Mouse (Mus musculus) right cerebral cortex, adult 18-20 months (tissue): ENCODE data around the gene Rnf145.
"Not testable (repeated sequence)": the region's sequence is repeated elsewhere in the genome, so short reads cannot be mapped to it uniquely, and the experiment has no call there.

Source experiments
- DNase-seq: peaks from one replicate; pipeline ENCODE4 v3.0.0; 2022; ENCODE audit warnings: mixed read lengths

Rnf145 gene

DNA sequence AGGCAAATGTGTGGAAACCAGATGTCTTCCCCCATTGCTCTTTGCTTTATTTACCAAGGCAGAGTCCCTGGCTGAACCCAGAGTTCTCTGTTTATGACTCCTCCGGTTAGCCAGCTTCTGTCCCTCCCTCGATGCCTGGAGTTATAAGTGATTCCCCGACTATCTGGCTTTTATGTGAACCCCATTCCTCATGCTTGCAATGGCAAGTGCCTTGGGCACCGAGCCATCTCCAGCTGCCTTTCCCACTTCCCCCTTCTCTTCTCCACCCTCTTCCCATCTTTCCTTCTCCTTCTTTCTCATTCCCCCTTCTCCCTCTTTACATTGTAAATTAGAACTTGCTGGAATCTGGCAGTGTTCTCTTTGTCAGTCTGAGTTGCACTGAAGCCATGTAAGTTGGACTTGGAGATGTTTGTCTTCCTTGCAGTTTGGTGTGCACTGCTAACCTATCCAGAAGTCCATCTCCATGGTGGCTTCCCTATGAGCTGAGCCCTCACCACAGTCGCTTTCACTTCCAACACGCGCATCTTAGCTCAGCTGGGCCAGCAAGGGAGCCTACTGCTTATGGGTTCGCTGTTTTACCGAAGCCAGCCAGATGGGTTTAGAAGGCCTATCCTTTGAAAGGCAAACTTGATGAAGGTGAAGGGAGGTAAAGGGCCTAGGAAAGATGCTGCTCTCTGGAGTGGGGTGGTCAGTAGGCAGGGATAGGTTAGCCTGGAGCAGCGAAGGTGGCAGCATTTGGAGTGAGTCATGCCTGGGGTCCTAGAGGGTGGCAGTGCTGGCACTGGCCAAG, 19.9 kb downstream of the Rnf145 start:
- no peak for DNase-seq

DNA sequence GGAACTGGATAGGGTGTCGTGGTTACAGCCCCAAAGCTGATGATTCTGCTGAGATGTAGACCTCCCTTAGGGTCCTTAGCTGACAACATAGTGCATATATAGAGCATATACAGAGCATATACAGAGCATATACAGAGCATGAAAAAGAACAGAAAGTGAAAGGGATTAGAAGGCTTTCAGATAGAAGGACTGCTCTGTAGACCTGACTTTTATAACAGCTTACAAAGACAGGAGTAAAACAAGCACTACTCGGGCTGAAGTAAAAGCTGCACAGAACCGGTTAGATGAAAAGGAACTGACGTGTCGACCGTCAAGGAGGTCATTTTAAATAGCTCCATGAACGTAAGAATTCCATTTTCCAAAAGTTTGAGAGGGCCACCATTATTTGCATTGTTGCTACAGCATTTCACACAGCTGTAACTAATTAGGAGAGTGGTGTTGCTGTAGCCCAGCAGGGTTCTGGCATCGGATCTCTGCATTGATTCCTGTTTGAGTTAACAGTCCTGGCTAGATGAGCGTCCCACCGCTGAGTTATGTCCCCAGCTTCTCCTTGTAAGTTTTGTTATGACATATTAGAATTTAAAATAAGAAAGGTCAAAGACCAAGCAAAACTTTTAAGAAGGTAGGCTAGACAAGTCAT, 20.6 kb downstream of the Rnf145 start:
- no peak for DNase-seq

DNA sequence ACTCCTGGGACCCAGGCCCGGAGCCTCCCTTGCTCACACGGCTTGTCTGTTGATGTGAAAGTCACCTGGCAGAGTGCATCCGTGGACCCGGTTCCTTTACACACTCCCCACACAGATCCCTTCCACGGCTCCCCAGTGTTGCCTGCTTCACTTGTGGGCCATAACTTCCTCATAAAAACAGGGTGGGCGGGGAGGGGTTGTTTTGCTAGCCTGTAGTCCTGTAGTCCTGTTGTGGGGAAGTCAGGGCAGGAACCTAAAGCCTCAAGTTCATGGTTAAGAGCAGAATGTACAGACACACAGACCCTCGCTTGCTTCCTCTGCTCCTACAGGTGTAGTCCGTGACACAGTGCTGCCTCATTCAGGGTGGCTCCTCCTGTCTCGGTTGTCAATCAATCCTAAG, 21.5 kb downstream of the Rnf145 start:
- no peak for DNase-seq

DNA sequence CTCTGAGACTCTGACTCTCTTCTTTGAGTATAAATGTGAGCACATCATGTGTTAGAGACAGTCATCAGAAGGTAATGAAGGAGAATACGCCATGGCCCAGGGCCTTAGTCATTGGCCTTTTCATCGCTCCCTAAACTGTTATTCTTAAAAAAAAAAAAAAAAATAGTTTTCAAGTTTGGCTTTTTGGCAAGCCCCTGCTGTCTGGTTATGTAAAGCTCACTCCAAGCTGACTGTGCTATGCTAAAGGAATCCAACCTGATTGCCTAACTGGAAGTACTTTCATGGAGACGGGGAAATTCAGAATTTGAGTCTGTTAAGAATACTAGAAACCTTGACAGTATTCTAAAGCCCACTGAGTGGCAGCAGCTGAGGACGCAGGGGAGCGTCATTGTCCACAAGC, 22.5 kb downstream of the Rnf145 start:
- no peak for DNase-seq

DNA sequence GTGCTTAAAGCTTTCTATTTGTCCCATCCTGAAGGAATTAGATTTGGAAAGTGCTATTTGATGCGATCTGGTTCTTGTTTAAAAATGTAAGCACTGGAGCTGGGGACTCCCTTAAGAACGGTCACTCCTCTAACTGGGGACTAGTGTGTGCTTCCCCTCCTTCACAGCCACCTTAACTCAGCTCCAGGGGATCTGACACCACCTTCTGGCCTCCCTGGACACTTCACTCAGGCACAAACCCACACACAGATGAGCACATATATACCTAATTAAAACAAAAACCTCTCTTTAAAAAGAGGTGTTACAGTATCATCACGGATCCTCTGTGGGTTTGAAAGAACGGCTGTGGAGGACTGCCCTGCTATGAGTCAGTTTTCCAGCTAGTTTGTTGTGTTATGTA, 23.0 kb downstream of the Rnf145 start:
- DNase-seq = no peak

DNA sequence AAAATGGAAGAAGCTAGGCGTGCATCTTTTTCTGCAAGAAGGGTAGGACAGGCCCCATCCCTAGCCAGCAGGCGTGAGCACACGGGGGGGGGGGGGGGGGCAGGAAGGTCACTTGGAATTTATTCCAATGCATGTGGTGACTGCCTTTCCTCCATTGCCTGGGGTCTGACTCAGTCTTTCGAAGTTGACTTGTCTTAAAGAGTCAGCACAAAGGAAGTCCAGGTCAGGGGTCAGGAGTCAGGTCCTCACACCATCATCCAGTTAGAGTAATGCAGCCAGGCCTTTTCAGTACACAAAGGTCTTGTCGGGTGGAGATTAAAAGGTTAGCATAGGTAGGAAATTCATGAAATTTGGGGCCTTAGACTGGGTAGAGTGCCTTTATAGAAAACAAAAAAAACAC, 24.8 kb downstream of the Rnf145 start:
- DNase-seq = no peak

DNA sequence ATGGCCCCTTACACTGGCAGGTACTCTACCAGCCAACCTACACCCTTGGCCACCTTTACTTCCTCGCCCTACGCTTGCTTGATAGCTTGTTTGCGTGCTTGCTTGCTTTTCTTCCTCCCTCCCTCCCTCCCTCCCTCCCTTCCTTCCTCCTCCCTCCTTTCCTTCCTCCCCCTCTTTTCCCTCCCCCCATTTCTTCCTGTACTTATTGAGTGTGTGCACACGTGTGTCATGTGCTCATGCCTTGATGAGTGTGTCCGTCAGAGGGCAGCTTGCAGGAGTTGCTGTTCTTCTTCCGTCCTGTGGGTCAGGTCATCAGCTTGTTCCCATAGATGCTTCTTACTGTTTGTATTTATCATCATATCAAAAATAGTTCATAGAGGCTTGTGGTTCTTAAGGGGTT, 25.2 kb downstream of the Rnf145 start:
- DNase-seq = no peak

DNA sequence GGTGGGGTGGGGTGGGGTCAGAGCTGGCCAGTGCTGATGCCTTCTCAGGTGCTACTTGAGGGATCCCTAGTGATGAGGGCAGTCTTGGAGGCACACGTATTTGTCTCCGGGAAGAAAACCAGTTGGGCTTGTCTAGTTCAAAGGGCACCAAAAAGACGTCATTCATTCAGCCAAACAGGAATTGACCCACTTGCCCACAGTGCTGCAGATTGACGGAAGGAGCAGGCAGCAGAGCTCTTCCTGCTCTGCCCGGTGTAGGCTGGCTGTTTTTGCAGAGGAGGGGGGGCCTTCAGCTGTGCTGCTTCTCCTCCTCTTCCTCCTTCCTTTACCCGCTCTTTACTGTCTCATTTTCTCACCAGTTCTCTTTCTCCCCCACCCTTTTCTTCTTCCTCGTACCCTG, 26.4 kb downstream of the Rnf145 start:
- no peak for DNase-seq

DNA sequence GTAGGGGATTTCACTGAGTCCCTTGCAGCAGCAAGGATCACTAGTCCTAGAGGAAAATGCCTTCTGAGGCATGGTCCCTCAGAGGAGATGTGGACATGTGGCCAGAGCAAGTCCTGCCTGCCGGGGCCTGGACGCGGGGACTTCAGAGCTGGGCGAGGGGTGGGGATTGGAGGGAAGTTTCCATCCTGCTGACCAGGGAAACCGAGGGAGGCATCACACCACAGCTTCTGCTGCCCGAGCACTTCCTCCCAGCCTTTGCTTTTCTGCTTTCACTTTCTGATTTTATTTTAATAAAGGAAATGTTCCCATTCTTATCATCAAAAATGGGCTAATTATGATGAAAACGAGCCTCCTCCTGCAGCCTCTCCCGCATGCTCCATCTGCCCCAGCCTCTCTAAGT, 27.5 kb downstream of the Rnf145 start:
- DNase-seq = no peak

DNA sequence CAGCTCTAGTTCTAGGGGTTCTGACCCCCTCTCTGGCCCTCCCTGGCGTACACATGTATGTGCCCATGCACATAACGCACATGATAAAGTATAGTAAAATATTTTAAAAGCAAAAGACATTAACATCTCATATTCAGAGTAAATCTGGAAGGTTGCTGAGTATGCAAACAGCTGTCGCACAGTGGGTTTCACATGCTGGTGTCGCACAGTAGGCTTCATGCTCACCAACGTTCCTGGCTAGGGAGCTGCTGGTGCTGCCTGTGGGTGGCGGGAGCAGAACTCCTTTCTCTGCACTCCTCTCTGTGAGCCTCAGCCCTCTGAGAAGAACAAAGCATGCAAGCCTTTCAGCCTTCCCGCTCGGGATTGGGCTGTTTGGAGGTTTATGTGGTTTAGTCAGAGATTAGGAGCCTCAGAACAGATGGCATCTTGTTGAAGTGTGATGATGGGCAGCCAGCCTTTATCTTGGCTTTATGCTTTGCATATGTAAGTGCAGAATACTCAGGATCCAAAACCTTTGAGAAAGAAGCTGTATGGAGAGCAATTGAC, 29.0 kb downstream of the Rnf145 start:
- DNase-seq = peak; percentile 68

DNA sequence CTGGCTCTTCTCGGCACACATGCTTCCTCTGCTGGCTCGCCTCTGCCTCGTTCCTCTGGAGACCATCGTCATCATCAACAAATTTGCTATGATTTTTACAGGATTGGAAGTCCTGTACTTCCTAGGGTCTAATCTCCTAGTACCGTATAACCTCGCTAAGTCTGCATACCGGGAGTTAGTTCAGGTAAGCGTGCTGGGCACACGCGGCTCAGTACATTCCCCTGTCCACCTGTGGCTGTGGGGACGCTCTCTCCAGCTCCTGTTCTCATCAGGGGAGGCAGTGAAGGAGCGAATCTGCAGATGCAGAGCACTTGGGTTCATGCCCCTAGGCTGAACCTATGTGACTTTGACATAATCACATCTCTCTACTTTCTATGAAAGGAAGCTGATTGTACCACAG, 30.1 kb downstream of the Rnf145 start:
- DNase-seq = no peak

DNA sequence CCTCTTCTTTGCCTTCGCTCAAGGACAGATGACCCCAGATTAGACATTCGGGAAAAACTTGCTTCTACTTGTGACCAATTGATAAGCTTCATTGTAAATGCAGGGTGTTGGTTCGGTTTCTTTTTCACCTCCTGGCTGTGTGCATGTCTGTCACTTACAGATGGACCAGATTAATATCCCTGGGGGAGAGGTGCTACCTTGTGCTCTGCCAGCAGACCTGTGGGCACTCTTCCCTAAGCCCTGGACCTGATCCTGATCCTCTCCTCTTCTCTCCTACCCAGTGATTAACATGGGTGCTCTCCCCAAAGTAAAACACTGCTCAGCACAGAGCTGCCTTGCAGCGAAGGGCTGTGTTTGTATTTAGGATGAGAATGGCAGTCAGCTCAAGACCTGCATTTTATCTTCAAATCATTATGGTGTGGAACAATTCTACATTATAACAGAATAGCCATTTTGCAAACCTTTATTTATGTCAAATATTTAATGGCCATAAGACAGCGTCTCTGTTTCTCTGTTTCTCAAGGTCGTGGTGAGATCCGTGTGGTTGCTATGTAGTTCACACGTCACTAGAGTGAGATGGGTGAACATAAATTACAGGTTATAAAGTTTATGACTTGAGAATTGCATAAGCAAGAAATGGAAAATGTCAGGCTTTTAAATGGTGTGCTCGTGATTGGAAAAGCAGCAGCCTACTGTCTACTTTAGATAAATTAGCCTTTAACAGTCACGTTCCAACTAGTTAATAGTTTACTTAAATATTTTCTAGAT, 30.9 kb downstream of the Rnf145 start:
- no peak for DNase-seq

DNA sequence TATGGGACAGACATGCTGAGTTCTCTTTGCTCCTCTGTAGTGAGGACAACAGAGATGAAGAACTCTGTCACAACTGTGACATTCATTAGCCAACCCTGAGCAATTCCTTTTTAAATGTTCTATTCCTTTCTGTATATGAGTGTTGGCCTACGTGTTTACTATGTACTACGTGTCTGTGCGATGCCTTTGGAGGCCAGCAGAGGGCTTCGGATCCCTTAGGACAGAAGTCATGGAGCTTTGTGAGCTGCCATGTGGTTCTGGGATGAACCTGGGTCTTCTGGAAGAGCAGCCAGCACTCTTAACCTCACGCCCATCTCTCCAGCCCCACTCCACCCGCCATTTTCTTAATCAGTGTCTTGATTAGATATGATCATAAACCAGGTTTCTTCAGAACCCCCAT, 32.2 kb downstream of the Rnf145 start:
- DNase-seq = no peak

DNA sequence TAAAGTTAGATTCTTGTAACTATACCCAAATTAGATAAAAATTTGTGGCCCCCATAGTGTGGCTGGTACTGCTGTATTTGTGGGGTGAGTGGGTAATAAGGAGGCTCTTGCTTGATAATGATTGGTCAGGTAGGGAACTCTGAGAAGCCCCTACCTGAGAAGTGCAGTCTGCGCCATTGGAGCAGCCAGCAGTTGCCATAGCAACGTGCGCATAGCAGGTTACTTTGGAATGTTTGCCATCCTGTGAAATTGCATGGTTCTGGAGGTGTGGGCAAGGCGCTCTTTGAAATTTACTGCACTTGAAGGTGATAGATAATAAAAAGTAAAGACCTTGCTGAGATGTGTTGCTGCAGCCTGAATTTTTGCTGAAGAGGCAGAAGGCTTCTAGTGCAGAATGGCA, 35.6 kb downstream of the Rnf145 start:
- no peak for DNase-seq

DNA sequence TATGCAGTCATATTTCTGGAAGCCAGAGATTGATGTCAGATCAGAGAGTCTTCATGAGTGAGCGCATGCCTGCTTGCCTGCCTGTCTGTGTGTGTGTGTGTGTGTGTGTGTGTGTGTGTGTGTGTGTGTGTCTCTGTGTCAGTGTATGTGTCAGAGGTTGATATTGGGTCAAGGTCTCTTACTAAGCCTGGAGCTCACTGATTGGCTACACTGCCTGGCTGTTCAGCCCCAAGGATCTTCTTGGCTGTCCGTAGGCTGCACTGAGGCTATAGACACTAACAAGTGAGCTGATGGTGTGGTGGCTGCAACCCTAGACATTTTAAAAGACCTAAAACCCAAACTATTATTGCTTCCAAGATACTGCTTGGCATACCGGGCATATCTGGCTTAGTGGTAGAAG, 39.8 kb downstream of the Rnf145 start:
- DNase-seq = no peak

DNA sequence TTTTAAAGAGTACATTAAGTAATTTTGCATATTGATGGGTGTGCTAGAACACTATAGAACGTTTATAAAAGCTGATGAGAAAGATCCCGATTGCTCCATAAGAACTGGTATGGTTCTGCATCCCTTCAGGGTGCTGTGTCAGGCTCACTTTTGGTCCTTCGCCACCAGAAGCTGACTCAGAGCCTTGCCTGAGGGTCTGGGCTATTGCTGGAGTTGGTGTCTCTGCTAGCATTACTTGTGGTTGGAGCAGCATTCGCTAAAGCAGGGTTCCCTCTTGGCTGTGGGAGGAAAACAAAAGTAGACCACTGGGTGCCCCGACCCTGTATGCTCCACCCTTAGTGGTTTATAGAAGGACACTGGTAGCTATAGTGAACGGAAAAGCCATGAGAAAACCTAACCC, 40.7 kb downstream of the Rnf145 start:
- no peak for DNase-seq

DNA sequence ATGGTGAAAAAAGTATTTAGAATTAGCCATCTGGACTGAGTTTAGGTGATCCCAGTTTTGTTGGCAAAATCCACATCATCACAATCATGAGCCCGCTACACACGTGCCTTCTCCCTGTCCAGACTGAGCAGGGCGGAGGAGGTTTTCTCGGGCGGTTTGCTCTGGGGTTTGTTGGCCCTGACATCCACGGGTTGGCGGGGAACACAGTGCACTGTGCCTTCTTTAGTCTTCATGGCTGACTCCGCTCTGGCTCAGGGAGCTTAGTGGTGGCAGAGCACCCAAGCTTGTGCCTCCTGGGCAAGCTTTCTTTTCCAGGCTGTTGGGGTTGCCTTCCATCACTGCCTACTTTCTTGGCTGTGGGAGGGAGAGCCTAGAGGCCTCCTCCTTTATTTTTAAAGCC, 41.6 kb downstream of the Rnf145 start:
- DNase-seq = no peak

DNA sequence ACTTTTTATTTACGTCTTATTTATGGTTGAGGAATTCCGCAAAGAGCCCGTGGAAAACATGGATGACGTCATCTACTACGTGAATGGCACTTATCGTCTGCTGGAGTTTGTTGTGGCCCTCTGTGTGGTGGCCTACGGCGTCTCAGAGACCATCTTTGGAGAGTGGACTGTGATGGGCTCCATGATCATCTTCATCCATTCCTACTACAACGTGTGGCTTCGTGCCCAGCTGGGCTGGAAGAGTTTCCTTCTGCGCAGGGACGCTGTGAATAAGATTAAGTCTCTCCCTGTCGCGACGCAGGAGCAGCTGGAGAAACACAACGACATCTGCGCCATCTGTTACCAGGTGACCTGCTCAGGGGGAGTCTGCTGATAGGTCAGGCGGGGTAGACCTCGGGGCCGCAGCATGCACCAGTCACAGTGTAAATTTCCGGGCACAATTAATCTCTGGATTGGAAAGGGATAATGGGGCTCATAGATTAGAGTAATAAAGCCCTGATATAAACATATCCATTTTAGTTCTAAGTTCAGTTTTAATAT, 42.8 kb downstream of the Rnf145 start:
- DNase-seq = no peak

DNA sequence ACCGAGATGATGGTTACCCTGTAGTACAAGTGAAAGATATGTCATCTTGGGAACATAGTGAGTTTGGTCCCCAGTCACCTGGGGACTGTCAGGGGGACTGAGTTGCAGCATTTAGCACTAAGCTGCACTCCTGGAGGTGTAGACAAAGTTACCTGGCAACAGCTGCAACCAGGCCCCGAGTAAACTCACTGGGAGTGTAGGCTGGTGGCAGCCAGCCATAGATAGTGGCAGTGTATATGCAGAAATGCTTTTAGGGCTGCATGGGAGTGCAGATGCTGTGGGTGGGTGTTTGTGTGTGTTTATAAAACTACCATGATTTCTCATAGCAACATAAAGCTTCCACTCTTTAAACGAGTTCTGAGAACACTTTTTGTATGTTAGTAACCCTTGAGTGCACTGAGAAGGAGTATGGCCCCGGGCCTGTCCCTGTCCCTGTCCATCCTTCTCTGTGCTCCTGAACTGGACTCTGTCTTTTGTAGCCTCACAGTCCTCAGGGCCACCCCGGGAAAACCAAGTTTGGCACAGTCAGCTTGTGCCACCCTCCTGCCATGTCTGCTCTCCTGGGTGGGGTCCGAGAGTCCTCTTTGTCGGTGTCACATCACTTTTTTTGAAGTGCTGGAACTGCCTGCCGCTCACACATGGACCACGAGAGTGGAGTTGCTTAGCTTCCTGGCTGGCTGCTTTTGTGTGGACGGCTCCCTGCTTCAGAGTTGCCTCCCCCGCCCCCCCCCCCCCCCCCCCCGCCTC, 43.8 kb downstream of the Rnf145 start:
- DNase-seq = peak; percentile 46

DNA sequence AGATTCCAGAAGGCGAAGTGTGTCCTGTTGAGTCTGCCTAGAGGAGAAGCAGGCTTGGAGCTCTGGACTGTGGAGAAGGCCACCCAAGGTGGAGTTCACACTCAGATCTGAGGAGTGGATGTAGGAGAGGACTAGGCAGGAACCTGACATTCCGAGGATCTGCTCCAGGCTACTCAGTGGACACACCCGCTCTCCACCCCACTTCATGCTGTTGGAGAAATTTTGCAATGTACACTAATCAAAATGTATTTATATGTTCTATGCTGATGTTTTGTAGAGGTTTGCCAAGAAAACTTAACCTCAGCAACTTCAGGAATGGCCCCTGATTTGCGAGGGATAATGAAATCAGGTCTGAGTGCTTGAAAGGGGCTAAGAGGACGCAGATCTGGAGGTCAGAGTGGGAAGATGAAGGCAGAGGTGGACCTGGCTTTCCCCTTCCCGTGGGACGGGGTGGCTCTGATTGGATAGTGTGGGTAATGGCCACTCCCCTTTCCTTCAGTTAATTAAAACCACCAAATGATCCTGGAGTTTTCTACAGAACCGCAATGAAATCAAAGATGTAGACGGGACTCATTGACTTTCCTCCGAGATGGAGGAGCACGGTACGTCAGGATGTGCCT, 45.6 kb downstream of the Rnf145 start:
- DNase-seq = no peak

DNA sequence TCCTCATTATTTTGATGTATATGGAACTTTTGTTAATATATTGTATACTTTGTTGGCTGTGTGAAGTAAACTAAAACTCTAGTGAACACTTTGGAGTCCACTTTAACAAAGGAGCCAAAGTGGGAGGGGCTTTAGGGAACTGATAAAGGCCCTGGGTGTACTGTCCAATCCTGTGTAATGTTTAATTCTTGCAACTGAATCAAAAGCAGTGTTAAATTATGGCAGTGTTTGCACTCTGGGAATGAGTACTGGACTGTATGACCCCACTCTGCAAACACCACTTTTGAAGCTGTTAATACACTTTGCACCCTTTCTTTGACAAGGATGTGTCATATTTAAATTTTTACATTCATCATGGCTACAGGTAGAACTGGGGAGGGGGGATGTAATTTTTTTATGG, 46.2 kb downstream of the Rnf145 start:
- no peak for DNase-seq

DNA sequence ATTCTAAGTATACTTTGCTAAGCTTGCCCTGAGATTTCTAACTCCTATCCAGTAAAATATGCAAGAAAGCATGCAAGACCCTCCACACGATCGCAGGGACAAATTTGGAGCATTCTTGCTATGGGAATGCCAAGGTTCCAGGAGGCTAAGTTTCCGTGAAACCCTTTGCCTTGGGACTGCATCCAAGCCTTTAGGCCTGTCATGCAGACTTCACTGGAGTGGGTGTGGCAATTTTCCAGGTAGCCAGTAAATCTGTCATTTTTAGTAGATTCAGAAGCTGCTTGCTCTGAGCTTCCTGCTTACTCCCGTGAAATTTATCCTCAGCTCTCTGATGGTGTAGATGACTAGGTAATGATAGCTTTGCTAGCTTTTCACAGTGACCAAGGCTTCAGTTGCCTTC, 51.6 kb downstream of the Rnf145 start:
- DNase-seq = not testable (repeated sequence)
